Mouse (Mus musculus) MEL (cell line): ENCODE measurements at regions not wholly inside any gene's neighbourhood (a gene's known extent, or its start where the extent isn't known, plus 50 kb on each side); places are given as distances from the start of the nearest gene placed in this dataset.

Experiments
- DNase-seq: peaks from one replicate; pipeline ENCODE4 v3.0.0; 2011; ENCODE audit warnings: low read depth, low spot score
- H3K27ac ChIP-seq: 2 replicates; pipeline ENCODE4 v1.5.1; 2012; ENCODE audit warnings: low read depth, mild to moderate bottlenecking, control low read depth, low read length, moderate library complexity; ENCODE audit not compliant: control insufficient read depth
- H3K27me3 ChIP-seq, 2 experiments: fragments of 150-350 bp in 1 of 2; sonication (generic) in 1 of 2; 2 replicates each; pipeline ENCODE4 v1.6.1; 2012; ENCODE audit warnings: low read length in 2 of 2, mild to moderate bottlenecking in 2 of 2, improper control_type of control experiment in 1 of 2, moderate library complexity in 1 of 2; ENCODE audit not compliant: insufficient read depth in 2 of 2, control insufficient read depth in 1 of 2
- H3K36me3 ChIP-seq, 2 experiments: 2 replicates each; pipeline ENCODE4 v1.6.1; 2012 to 2014; ENCODE audit warnings: low read length in 2 of 2, improper control_type of control experiment in 1 of 2, inconsistent platforms in 1 of 2, mild to moderate bottlenecking in 1 of 2; ENCODE audit not compliant: insufficient read depth in 2 of 2, control insufficient read depth in 1 of 2
- H3K4me1 ChIP-seq, 2 experiments: fragments of 150-350 bp in 1 of 2; sonication (generic) in 1 of 2; 2 replicates each; pipeline ENCODE4 v1.6.1; 2012; ENCODE audit warnings: low read length in 2 of 2, improper control_type of control experiment in 1 of 2, mild to moderate bottlenecking in 1 of 2; ENCODE audit not compliant: insufficient read depth in 2 of 2, control insufficient read depth in 1 of 2
- H3K4me3 ChIP-seq, 2 experiments: fragments of 150-350 bp in 1 of 2; sonication (generic) in 1 of 2; 2 replicates each; pipeline ENCODE4 v1.5.1; 2012; ENCODE audit warnings: low read depth in 2 of 2, low read length in 2 of 2, mild to moderate bottlenecking in 2 of 2, moderate library complexity in 2 of 2, control low read depth in 1 of 2, improper control_type of control experiment in 1 of 2; ENCODE audit not compliant: control insufficient read depth in 1 of 2, insufficient read depth in 1 of 2
- H3K79me2 ChIP-seq: 2 replicates; pipeline ENCODE4 v1.6.1; 2012; ENCODE audit warnings: mild to moderate bottlenecking, low read length, moderate library complexity; ENCODE audit not compliant: control insufficient read depth, poor library complexity, insufficient read depth
- H3K9ac ChIP-seq: 2 replicates; pipeline ENCODE4 v1.6.1; 2012; ENCODE audit warnings: low read depth, mild to moderate bottlenecking, control low read depth, low read length, moderate library complexity; ENCODE audit not compliant: control insufficient read depth, poor library complexity, severe bottlenecking
- H3K9me3 ChIP-seq: fragments of 150-350 bp; sonication (generic); replicated peaks from 2 replicates; pipeline ENCODE4 v1.6.1; 2012; ENCODE audit warnings: mild to moderate bottlenecking, low read length, improper control_type of control experiment, moderate library complexity; ENCODE audit not compliant: insufficient read depth
- BHLHE40 ChIP-seq: IDR thresholded peaks from 2 replicates; pipeline ENCODE4 v1.6.1; 2012; ENCODE audit warnings: low read depth, mild to moderate bottlenecking, inconsistent platforms, low read length, improper control_type of control experiment, borderline replicate concordance
- CHD1 ChIP-seq: IDR thresholded peaks from 2 replicates; pipeline ENCODE4 v1.6.1; 2012; ENCODE audit warnings: low read depth, mild to moderate bottlenecking, inconsistent platforms, low read length, improper control_type of control experiment
- CHD2 ChIP-seq: IDR thresholded peaks from 2 replicates; pipeline ENCODE4 v1.6.1; 2011; ENCODE audit warnings: low read length, improper control_type of control experiment
- CTCF ChIP-seq, 3 experiments: IDR thresholded peaks in 2 of 3; conservative IDR thresholded peaks in 1 of 3; 2 replicates each; pipeline ENCODE4 v1.5.1; 2011 to 2012; ENCODE audit warnings: low read length in 3 of 3, low read depth in 2 of 3, mild to moderate bottlenecking in 2 of 3, improper control_type of control experiment in 1 of 3, inconsistent platforms in 1 of 3, mixed read lengths in 1 of 3, moderate library complexity in 1 of 3; ENCODE audit not compliant: control insufficient read depth in 1 of 3, insufficient read depth in 1 of 3, poor library complexity in 1 of 3, severe bottlenecking in 1 of 3
- E2F4 ChIP-seq: IDR thresholded peaks from 2 replicates; pipeline ENCODE4 v1.6.1; 2011; ENCODE audit warnings: low read depth, low read length, improper control_type of control experiment, borderline replicate concordance
- ELF1 ChIP-seq: IDR thresholded peaks from 2 replicates; pipeline ENCODE4 v1.6.1; 2014; ENCODE audit warnings: low read depth, mild to moderate bottlenecking, inconsistent platforms, low read length, improper control_type of control experiment, moderate library complexity
- EP300 ChIP-seq, 2 experiments: IDR thresholded peaks; 2 replicates each; pipeline ENCODE4 v1.6.1; 2011; ENCODE audit warnings: improper control_type of control experiment in 2 of 2, low read length in 2 of 2, low read depth in 1 of 2, mild to moderate bottlenecking in 1 of 2
- GABPA ChIP-seq: IDR thresholded peaks from 2 replicates; pipeline ENCODE4 v1.6.1; 2012; ENCODE audit warnings: low read depth, mild to moderate bottlenecking, inconsistent platforms, low read length, improper control_type of control experiment, moderate library complexity
- GATA1 ChIP-seq: IDR thresholded peaks from 2 replicates; pipeline ENCODE4 v1.6.1; 2011; ENCODE audit warnings: low read depth, low read length, improper control_type of control experiment
- JUND ChIP-seq: IDR thresholded peaks from 2 replicates; pipeline ENCODE4 v1.6.1; 2011; ENCODE audit warnings: low read depth, mild to moderate bottlenecking, improper control_type of control experiment, low read length
- KAT2A ChIP-seq: conservative IDR thresholded peaks from 2 replicates; pipeline ENCODE4 v1.6.1; 2012; ENCODE audit warnings: low read depth, low read length, improper control_type of control experiment, inconsistent platforms
- MAFK ChIP-seq: IDR thresholded peaks from 2 replicates; pipeline ENCODE4 v1.6.1; 2011; ENCODE audit warnings: low read depth, mild to moderate bottlenecking, low read length, improper control_type of control experiment, borderline replicate concordance
- MAZ ChIP-seq: IDR thresholded peaks from 2 replicates; pipeline ENCODE4 v1.6.1; 2012; ENCODE audit warnings: low read depth, mild to moderate bottlenecking, inconsistent platforms, low read length, improper control_type of control experiment
- MXI1 ChIP-seq: IDR thresholded peaks from 2 replicates; pipeline ENCODE4 v1.6.1; 2011; ENCODE audit warnings: mild to moderate bottlenecking, low read depth, low read length, improper control_type of control experiment
- MYC ChIP-seq: IDR thresholded peaks from 2 replicates; pipeline ENCODE4 v1.6.1; 2011; ENCODE audit warnings: low read depth, mild to moderate bottlenecking, low read length, improper control_type of control experiment, moderate library complexity
- NELFE ChIP-seq: IDR thresholded peaks from 2 replicates; pipeline ENCODE4 v1.6.1; 2011; ENCODE audit warnings: low read depth, low read length, improper control_type of control experiment
- POLR2A ChIP-seq, 2 experiments: IDR thresholded peaks; 2 replicates each; pipeline ENCODE4 v1.6.1; 2011 to 2012; ENCODE audit warnings: low read length in 2 of 2, mild to moderate bottlenecking in 2 of 2, control low read depth in 1 of 2, improper control_type of control experiment in 1 of 2, low read depth in 1 of 2, moderate library complexity in 1 of 2; ENCODE audit not compliant: control insufficient read depth in 1 of 2, insufficient read depth in 1 of 2, poor library complexity in 1 of 2
- POLR2AphosphoS5 ChIP-seq: IDR thresholded peaks from 2 replicates; pipeline ENCODE4 v1.6.1; 2012; ENCODE audit warnings: low read depth, borderline replicate concordance, mild to moderate bottlenecking, inconsistent platforms, low read length, moderate library complexity, mixed read lengths
- RAD21 ChIP-seq: IDR thresholded peaks from 2 replicates; pipeline ENCODE4 v1.6.1; 2011; ENCODE audit warnings: mild to moderate bottlenecking, low read depth, low read length, improper control_type of control experiment
- RCOR1 ChIP-seq: IDR thresholded peaks from 2 replicates; pipeline ENCODE4 v1.6.1; 2012; ENCODE audit warnings: low read depth, mild to moderate bottlenecking, inconsistent platforms, low read length, improper control_type of control experiment
- SIN3A ChIP-seq: IDR thresholded peaks from 2 replicates; pipeline ENCODE4 v1.6.1; 2012; ENCODE audit warnings: low read length, improper control_type of control experiment, inconsistent platforms
- SMC3 ChIP-seq: IDR thresholded peaks from 2 replicates; pipeline ENCODE4 v1.6.1; 2011; ENCODE audit warnings: low read depth, low read length, improper control_type of control experiment
- TAL1 ChIP-seq: IDR thresholded peaks from 2 replicates; pipeline ENCODE4 v1.6.1; 2012; ENCODE audit warnings: mild to moderate bottlenecking, inconsistent platforms, low read length, moderate library complexity, mixed read lengths
- TCF12 ChIP-seq: IDR thresholded peaks from 2 replicates; pipeline ENCODE4 v1.6.1; 2014; ENCODE audit warnings: low read depth, mild to moderate bottlenecking, inconsistent platforms, low read length, improper control_type of control experiment, moderate library complexity
- USF2 ChIP-seq, 2 experiments: IDR thresholded peaks; 2 replicates each; pipeline ENCODE4 v1.6.1; 2011 to 2012; ENCODE audit warnings: improper control_type of control experiment in 2 of 2, low read length in 2 of 2, borderline replicate concordance in 1 of 2, inconsistent platforms in 1 of 2, low read depth in 1 of 2, mild to moderate bottlenecking in 1 of 2; ENCODE audit not compliant: insufficient read depth in 1 of 2
- ZNF384 ChIP-seq: IDR thresholded peaks from 2 replicates; pipeline ENCODE4 v1.6.1; 2012; ENCODE audit warnings: low read depth, mild to moderate bottlenecking, inconsistent platforms, low read length, improper control_type of control experiment

DNA sequence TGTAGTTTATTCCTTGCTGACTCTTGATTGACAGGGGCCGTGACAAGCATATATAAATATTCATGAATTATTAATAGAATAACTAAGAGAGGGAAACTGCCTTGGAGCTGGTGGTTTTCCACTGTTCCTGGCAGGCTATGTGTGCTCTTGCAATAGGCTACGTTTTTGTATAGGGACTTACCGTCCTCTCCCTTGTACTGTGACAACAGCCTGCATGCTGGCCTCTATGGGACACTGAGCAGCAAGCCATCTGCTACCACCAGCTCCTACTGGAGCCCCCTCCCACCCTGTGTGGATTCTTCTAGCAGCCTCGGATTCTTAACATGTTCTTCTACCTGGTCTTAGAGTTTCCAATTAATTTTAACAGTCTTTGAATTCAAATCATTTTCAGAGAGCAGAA is 261.6 kb upstream of the Id4 start:
- H3K79me2 ChIP-seq, result no peaks in the 10 kb centered on the region
- H3K9ac ChIP-seq, result no peak overlapping the region
- no peak for TF ChIP-seq RAD21
- no peak for TF ChIP-seq BHLHE40
- no peak for TF ChIP-seq CHD2
- TF ChIP-seq USF2 (IDR thresholded peaks at IDR 0.05; ENCODE audit: borderline replicate concordance in 1 of 2, insufficient read depth in 1 of 2, low read depth in 1 of 2, low read length in 2 of 2), result no peak
- no peak for TF ChIP-seq E2F4
- TF ChIP-seq CHD1, result no peak
- TF ChIP-seq TCF12, result no peak
- no peak for TF ChIP-seq ZNF384
- no peak for TF ChIP-seq GABPA
- no peak for TF ChIP-seq GATA1
- no peak for TF ChIP-seq MYC
- no peak for TF ChIP-seq SIN3A
- TF ChIP-seq KAT2A, result no peak
- TF ChIP-seq ELF1, result no peak
- TF ChIP-seq EP300 (IDR thresholded peaks at IDR 0.05; ENCODE audit: low read depth in 1 of 2, low read length in 2 of 2), result no peak
- no peak for TF ChIP-seq CTCF (IDR thresholded peaks at IDR 0.05 in 2 of 3, conservative IDR thresholded peaks at IDR 0.05 in 1 of 3; ENCODE audit: control insufficient read depth in 1 of 3, insufficient read depth in 1 of 3, low read depth in 2 of 3, low read length in 3 of 3, poor library complexity in 1 of 3, severe bottlenecking in 1 of 3)
- TF ChIP-seq MAFK, result no peak
- no peak for TF ChIP-seq SMC3
- no peak for TF ChIP-seq NELFE
- TF ChIP-seq POLR2AphosphoS5, result no peak
- H3K27me3 ChIP-seq, result no peaks in the 10 kb centered on the region
- no peaks in the 10 kb centered on the region for H3K4me1 ChIP-seq
- no peaks in the 10 kb centered on the region for H3K9me3 ChIP-seq
- no peak for DNase-seq
- H3K36me3 ChIP-seq, result no peaks in the 10 kb centered on the region
- H3K27ac ChIP-seq, result no peak overlapping the region
- H3K4me3 ChIP-seq, result no peak overlapping the region

DNA sequence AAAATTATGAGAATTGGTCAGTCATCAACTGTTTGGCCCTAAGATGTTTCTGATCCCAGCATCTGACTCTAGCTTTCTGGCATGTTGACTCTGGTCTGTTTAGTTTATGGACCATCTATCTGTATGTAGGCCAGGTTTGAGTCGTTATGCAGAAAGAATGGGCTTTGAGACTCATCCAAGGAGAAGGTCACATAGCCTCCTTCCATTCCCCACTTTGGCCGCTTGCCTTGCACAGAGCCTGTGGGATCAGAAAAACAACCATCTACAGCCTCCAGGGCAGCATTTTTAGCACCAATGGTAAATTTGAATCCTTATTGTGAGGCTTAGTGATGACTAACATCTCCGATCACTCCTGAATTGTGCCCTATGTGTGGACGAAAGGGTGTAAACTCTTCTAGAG is 257.9 kb upstream of the Id4 start:
- Histone ChIP-seq H3K9ac (no peak overlapping the region), H3K27me3 (no peaks in the 10 kb centered on the region), H3K27ac (no peak overlapping the region), H3K36me3 (no peaks in the 10 kb centered on the region), H3K4me1 (no peaks in the 10 kb centered on the region), H3K4me3 (no peak overlapping the region), H3K79me2 (no peaks in the 10 kb centered on the region), H3K9me3 (no peaks in the 10 kb centered on the region)
- TF ChIP-seq MXI1, result no peak
- TF ChIP-seq TCF12, result no peak
- no peak for TF ChIP-seq KAT2A
- no peak for TF ChIP-seq ZNF384
- no peak for TF ChIP-seq POLR2A (IDR thresholded peaks at IDR 0.05; ENCODE audit: control insufficient read depth in 1 of 2, insufficient read depth in 1 of 2, low read depth in 1 of 2, low read length in 2 of 2, poor library complexity in 1 of 2)
- no peak for TF ChIP-seq ELF1
- TF ChIP-seq TAL1, result no peak
- TF ChIP-seq MAZ, result no peak
- no peak for TF ChIP-seq RCOR1
- no peak for TF ChIP-seq SMC3
- TF ChIP-seq JUND, result no peak
- DNase-seq, result no peak
